Mouse (Mus musculus): ENCODE results near the gene Rhbdd3.

- no peak for TF ChIP-seq POLR2A (IDR thresholded peaks at IDR 0.05; ENCODE audit: insufficient read depth, low read length)
- TF ChIP-seq EP300 (IDR thresholded peaks at IDR 0.05; ENCODE audit: insufficient read depth, low read depth, low read length) = no peak
- TF ChIP-seq CTCF (IDR thresholded peaks at IDR 0.05; ENCODE audit: low read depth, low read length) = no peak
These were observed 37.8 kb upstream of the Rhbdd3 start for GRCm38 (mm10) chr11:5060756-5061412.

Data from ES-Bruce4 (cell line).